Mouse (Mus musculus): Measurements from ENCODE around the gene Lypd9.
"Not testable (repeated sequence)": the region's sequence is repeated elsewhere in the genome, so short reads cannot be mapped to it uniquely, and the experiment has no call there.

Gene Lypd9

GRCm38 (mm10) chr11:58452759-58453158, at the start of gene Lypd9:
Gene Lypd9, minus strand, starts transcription at chr11:58452923.
- DNase-seq: no peak

DNA sequence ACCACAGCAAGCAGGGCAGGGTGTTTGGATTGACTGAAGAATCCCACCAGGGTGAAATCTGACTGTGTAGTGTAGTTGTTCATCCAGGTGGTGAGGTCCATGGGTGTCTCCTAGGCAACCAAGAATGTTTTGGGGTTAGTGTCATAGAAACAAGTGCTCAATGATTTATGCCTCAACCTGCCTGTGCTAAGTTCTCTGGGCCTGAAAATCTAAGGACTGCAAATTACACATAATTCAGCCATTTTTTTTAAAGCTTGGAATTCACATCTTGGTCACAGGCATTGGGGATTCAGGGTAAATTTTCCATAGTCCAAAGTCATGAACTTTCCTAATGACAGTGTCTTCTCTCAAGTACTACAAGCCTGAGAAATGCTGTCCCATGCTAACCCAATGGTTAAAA, 49.7 kb upstream of the Lypd9 start, which contains the start of gene Olfr331:
Olfr331 (minus strand) TSS at position 101 of the 400 bp plus-strand sequence.
- not testable (repeated sequence) for DNase-seq

- DNase-seq: peak; percentile 35
Measured at GRCm38 (mm10) chr11:58499290-58499689, 46.6 kb upstream of the Lypd9 start.

DNA sequence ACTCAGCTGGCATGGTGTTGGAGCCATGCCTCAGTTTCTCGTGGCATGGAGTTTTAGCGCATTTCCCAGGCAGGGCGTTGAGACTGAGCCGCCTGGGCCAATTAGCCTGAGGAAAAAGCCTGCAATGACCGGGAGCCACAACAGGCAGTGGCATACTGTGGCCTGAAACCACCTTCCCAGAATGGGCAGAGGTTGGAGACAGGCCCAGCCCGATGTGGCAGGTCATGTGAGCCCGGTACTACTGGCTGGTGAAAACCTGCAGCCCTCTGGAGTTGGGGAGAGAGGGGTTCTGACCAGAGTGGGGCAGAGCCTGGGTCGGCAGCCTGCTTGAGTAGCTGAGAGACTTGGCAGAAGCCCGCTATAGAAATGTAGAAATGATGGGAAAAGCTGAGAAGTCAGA, 46.0 kb upstream of the Lypd9 start:
- no peak for DNase-seq

- no peak for DNase-seq
Measured at GRCm38 (mm10) chr11:58492455-58492854, 39.7 kb upstream of the Lypd9 start, which contains the start of gene Olfr332. Gene Olfr332, minus strand, starts transcription at chr11:58492555.

DNA sequence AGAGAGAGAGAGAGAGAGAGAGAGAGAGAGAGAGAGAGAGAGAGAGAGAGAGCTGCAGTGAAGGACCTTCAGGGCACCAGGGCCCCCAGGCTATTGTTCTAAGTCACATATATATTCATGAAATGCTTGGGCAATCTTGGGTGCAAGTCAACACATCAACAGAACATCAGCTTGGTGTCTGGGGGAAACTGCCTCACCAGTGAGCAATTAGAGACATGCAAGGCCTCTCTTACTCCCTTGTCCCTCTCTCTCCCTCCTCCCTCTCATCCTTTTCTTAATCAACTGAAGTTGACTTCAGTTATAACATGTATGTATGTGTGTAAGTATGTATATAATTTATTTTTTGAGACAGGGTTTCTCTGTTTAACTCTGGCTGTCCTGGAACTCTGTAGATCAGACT, 9.4 kb upstream of the Lypd9 start, which contains the start of gene Olfr30:
Olfr30 (minus strand) TSS at position 101 of the 400 bp plus-strand sequence.
- no peak for DNase-seq

- no peak for DNase-seq
Measured at GRCm38 (mm10) chr11:58453592-58453991, 869 bp upstream of the Lypd9 start.

- DNase-seq: no peak
Measured at GRCm38 (mm10) chr11:58437866-58438265, 14.9 kb downstream of the Lypd9 start.

DNA sequence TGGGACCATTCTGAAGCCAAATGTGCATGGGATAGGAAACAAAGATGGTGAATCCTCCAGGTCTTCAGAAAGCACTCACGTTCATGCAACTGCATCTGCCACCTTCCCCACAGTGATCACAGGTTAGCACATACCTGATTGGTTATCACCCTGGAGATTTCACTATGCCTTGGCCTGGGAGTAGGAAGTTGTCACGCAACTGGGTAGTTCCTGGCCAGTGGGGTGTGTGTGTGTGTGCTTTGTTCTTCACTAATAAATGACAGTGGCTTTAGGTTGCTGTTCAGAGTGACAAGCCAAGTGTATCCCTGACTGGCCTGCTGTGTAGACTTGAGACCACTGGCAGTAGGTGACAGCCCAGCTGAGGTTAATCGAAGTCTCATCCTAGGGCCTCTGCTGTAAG, 20.5 kb downstream of the Lypd9 start, which contains the start of gene Gm12253:
Gm12253 (plus strand) TSS at position 301 of the 400 bp plus-strand sequence.
- no peak for DNase-seq

DNA sequence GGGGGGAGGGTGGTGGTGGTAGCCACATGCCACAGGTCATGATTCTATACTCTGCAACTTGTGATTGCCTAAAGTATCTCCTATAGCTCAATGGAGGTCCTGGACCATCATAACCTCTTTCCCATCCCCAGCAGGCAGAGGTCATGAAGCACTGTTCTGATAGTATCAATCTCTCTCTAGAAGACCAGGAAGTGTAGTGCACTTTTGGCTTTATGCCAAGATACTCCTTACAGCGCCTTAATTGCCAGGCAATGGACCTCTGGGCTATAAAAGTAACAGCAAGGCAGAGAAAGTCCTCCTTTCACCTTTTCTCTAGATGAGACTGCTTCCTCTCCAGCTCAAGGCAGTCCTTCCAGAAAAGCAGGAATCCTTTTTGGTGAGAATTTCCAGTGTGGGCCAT, 31.9 kb downstream of the Lypd9 start, which contains the start of gene 1810065E05Rik:
1810065E05Rik (plus strand) TSS at position 297 of the 400 bp plus-strand sequence.
- DNase-seq: no peak

DNA sequence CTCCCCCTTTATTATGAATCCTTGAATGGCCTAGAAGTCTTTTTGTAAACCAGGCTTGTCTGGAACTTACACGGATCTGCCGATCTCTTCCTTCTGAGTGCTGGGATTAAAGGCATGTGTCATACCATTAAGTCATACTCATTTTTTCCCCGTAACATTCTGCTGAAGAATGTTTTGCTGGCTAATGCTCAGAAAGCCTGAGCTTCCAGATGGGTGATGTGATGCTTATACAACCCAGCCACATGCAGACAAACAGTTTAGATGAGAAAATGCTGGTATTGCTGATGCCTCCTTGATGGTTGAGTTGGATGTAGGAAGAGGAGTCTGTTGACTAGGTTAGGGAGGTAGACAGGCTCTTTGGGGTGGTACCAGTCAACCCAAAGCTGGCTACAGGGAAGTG, 34.4 kb downstream of the Lypd9 start:
- no peak for DNase-seq

DNA sequence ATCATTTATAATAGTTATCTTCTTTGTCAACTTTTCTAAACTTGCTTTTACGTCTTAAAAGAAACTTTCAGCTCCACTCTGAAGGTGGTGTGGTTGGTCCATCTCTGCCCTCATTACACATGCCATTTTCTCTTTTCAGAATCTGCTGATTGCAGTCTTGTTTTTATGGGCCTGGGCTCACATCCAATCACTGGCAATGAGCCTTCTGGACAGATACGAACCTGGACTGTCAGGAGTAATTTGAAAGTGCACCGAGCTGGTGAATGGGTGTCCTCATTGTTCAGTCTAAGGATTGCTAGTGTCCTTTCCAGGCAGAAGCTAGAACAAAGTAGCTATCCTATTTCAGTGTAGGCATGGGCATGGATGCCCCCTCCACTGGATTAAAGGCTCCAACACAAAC, 44.7 kb downstream of the Lypd9 start:
- no peak for DNase-seq

GRCm38 (mm10) chr11:58400655-58401054, 52.1 kb downstream of the Lypd9 start:
- peak; percentile 23 for DNase-seq

DNA sequence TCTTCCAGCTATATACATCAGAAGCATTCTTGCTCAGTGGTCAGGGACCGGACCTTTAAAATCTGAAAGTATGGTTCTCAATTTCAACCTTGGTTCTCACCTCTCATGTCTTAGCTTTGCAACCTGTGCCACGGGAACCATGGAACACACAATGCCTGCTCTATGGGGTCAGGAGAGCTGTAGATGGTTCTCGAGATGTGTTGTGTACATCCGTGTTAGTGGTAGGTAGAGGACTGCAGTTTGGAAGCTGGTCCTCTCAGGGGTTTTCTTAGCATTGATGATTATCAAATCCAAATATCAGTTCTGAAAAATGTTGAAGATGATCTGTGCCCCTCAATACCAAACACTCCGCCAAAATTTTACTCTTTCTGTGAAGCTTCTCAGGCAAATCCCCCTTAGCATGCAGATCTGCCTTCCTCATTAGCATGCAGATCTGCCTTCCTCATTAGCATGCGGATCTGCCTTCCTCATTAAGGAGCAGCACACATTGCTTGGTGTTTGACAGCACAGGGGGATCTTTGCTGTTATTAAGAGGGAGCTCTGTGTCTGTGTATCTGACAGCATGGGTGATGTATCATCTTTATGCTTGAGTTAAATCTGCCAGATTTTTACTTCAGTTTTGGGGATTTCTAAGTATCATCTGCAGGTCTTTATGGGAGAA, 52.6 kb downstream of the Lypd9 start:
- peak; percentile 71 for DNase-seq
